Mouse (Mus musculus) C2C12 (cell line): ENCODE data around the gene 1110065P20Rik.

ENCODE experiments used
- CEBPB ChIP-seq: IDR thresholded peaks from one replicate; pipeline ENCODE4 v1.6.1; 2011; ENCODE audit warnings: low read depth, mild to moderate bottlenecking, control low read depth, moderate library complexity
- CTCF ChIP-seq: IDR thresholded peaks from one replicate; pipeline ENCODE4 v1.5.1; 2011; ENCODE audit not compliant: control insufficient read depth, insufficient read depth, insufficient read length
- FOSL1 ChIP-seq: IDR thresholded peaks from one replicate; pipeline ENCODE4 v1.8.0; 2011; ENCODE audit warnings: mild to moderate bottlenecking, low read length; ENCODE audit not compliant: poor library complexity, insufficient read depth, severe bottlenecking
- MAX ChIP-seq: IDR thresholded peaks from one replicate; pipeline ENCODE4 v1.6.1; 2011; ENCODE audit warnings: mild to moderate bottlenecking, control low read depth
- MYOD1 ChIP-seq: IDR thresholded peaks from one replicate; pipeline ENCODE4 v1.6.1; 2011; ENCODE audit warnings: low read depth; ENCODE audit not compliant: control insufficient read depth, insufficient read length
- MYOG ChIP-seq: IDR thresholded peaks from one replicate; pipeline ENCODE4 v1.6.1; 2011; ENCODE audit not compliant: control insufficient read depth, insufficient read length; ENCODE audit errors: extremely low read depth
- USF1 ChIP-seq: IDR thresholded peaks from one replicate; pipeline ENCODE4 v1.6.1; 2011; ENCODE audit warnings: low read depth, mild to moderate bottlenecking, control low read depth, moderate library complexity

GRCm38 (mm10) chr4:124818832-124819231 is 32.2 kb downstream of the 1110065P20Rik start:
- no peak for TF ChIP-seq MYOD1
- no peak for TF ChIP-seq CTCF
- TF ChIP-seq USF1: no peak
- TF ChIP-seq MAX: no peak
- TF ChIP-seq CEBPB: no peak
- no peak for TF ChIP-seq MYOG
- no peak for TF ChIP-seq FOSL1
